Mouse (Mus musculus) embryonic facial prominence, embryonic 15.5 days (tissue): ENCODE results near the gene Btd. TPM values are rescaled to one million over a fixed set of nuclear protein-coding genes. Genes with fewer than 3 reads are reported as not detected.
A peak's percentile ranks its signal among the peaks of the same experiment; 100 is the strongest.

Experiments
- ATAC-seq: fragments of 200-750 bp; cut with Nextera tagmentation; 2 replicates; pipeline ENCODE4 v1.8.0; 2017; ENCODE audit warnings: low read depth, moderate TSS enrichment; ENCODE audit not compliant: insufficient number of reproducible peaks, low FRiP score, low TSS enrichment
- H3K27ac ChIP-seq: fragments of 300-500 bp; sonication (generic); replicated peaks from 2 replicates; pipeline ENCODE4 v1.5.1; 2015; ENCODE audit warnings: mild to moderate bottlenecking, inconsistent platforms
- H3K27me3 ChIP-seq: fragments of 300-500 bp; sonication (generic); 2 replicates; pipeline ENCODE4 v1.6.1; 2015; ENCODE audit warnings: inconsistent platforms
- H3K36me3 ChIP-seq: fragments of 300-500 bp; sonication (generic); 2 replicates; pipeline ENCODE4 v1.6.1; 2015; ENCODE audit warnings: mild to moderate bottlenecking, inconsistent platforms
- H3K4me1 ChIP-seq: fragments of 300-500 bp; sonication (generic); 2 replicates; pipeline ENCODE4 v1.6.1; 2015; ENCODE audit warnings: inconsistent platforms
- H3K4me2 ChIP-seq: fragments of 300-500 bp; sonication (generic); replicated peaks from 2 replicates; pipeline ENCODE4 v1.6.1; 2015; ENCODE audit warnings: mild to moderate bottlenecking, inconsistent platforms
- H3K4me3 ChIP-seq: fragments of 300-500 bp; sonication (generic); replicated peaks from 2 replicates; pipeline ENCODE4 v1.5.1; 2015; ENCODE audit warnings: mild to moderate bottlenecking, inconsistent platforms
- H3K9ac ChIP-seq: fragments of 300-500 bp; sonication (generic); 2 replicates; pipeline ENCODE4 v1.6.1; 2015; ENCODE audit warnings: inconsistent platforms
- H3K9me3 ChIP-seq: fragments of 300-500 bp; sonication (generic); replicated peaks from 2 replicates; pipeline ENCODE4 v1.6.1; 2016; ENCODE audit warnings: inconsistent platforms
- WGBS: fragments of 180-500 bp; shearing (Covaris S2); methylation state at CpG from one replicate; pipeline ENCODE4 v1.1.7; 2015; 5-methylcytosine and 5-hydroxymethylcytosine counted together
- polyA plus RNA-seq: library from polyadenylated mRNA; unstranded; fragments of >200 nt; fragmentation: Nextera tagmentation; extraction: Ambion mirVana; gene quantifications from 2 replicates; pipeline ENCODE4 v1.2.1, GENCODE M21; 2015

The Btd gene
- polyA plus RNA-seq, 1 experiment from 2014 or later, result 33.5 TPM

GRCm38 (mm10) chr14:31660312-31661093 is 19.7 kb downstream of the Btd start:
- WGBS, result 18% methylated on average over 7 of the region's 7 CpGs
- peaks cover 81% of the 10 kb centered on the region for H3K4me1 ChIP-seq

GRCm38 (mm10) chr14:31661671-31662554 is 21.1 kb downstream of the Btd start:
- 1% methylated on average over 44 of the region's 44 CpGs for WGBS
- peak overlapping the region; percentile 37 for H3K9ac ChIP-seq
- no peaks in the 10 kb centered on the region for H3K27me3 ChIP-seq
- H3K4me1 ChIP-seq, result peaks cover 84% of the 10 kb centered on the region
- H3K4me3 ChIP-seq, result peak overlapping the region; percentile 37
- H3K4me2 ChIP-seq, result peak overlapping the region; percentile 57
- no peaks in the 10 kb centered on the region for H3K9me3 ChIP-seq
- ATAC-seq, result peak; percentile 91
- H3K27ac ChIP-seq, result peak overlapping the region; percentile 99
- peaks cover 2% of the 10 kb centered on the region; the same call in 1 of the 2 replicates for H3K36me3 ChIP-seq

More at GRCm38 (mm10) chr14:31660312-31661093, 19.7 kb downstream of the Btd start:
- no peak overlapping the region for H3K4me2 ChIP-seq
- no peak for ATAC-seq
- H3K9ac ChIP-seq, result no peak overlapping the region
- no peaks in the 10 kb centered on the region for H3K36me3 ChIP-seq
- H3K9me3 ChIP-seq, result no peaks in the 10 kb centered on the region
- no peak overlapping the region for H3K4me3 ChIP-seq
- no peaks in the 10 kb centered on the region for H3K27me3 ChIP-seq
- H3K27ac ChIP-seq, result peak overlapping the region; percentile 99

DNA sequence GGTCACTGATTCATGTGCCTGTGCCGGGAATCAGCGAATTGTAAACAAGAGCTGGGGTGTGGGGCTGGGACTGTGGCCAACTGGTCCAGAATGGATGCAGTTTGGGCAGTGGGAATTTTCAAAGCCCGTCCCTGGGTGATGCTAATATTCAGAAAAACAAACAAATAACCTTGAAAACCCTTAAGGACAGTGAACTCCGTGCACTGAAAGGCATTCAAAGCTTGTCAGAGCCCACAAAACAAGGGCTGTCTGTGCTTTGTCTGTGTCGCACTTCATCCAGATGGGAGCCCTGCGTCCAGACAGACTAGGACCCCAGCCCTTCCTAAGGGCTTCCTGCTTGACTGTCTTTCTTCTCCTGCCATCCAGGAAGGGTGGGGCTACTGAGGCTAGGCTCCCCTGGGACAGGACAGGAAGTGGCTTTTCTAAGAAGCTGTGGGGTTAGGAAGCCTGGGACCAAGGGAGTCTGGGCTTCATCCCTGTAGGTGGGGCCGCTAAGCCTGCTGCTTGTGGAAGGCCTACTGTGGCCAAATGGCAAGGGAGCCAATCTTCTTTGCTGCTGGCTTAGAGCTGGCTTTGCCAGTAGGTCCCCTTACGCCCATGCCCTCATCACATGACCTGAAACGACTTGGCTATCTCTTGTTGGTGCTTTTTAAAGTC is 21.9 kb downstream of the Btd start:
- Histone ChIP-seq H3K4me1 (peaks cover 85% of the 10 kb centered on the region), H3K36me3 (peaks cover 5% of the 10 kb centered on the region; the same call in 1 of the 2 replicates), H3K27me3 (no peaks in the 10 kb centered on the region), H3K9ac (peak overlapping the region; percentile 37; the same call in 1 of the 2 replicates), H3K4me3 (peak overlapping the region; percentile 37), H3K4me2 (peak overlapping the region; percentile 57), H3K9me3 (no peaks in the 10 kb centered on the region), H3K27ac (peak overlapping the region; percentile 99)
- WGBS, result 22% methylated on average over 9 of the region's 9 CpGs
- no peak for ATAC-seq

GRCm38 (mm10) chr14:31663376-31664099 is 22.7 kb downstream of the Btd start:
- H3K36me3 ChIP-seq, result peaks cover 5% of the 10 kb centered on the region; the same call in 1 of the 2 replicates
- 83% methylated on average over 13 of the region's 13 CpGs for WGBS
- H3K4me3 ChIP-seq, result no peak overlapping the region

DNA sequence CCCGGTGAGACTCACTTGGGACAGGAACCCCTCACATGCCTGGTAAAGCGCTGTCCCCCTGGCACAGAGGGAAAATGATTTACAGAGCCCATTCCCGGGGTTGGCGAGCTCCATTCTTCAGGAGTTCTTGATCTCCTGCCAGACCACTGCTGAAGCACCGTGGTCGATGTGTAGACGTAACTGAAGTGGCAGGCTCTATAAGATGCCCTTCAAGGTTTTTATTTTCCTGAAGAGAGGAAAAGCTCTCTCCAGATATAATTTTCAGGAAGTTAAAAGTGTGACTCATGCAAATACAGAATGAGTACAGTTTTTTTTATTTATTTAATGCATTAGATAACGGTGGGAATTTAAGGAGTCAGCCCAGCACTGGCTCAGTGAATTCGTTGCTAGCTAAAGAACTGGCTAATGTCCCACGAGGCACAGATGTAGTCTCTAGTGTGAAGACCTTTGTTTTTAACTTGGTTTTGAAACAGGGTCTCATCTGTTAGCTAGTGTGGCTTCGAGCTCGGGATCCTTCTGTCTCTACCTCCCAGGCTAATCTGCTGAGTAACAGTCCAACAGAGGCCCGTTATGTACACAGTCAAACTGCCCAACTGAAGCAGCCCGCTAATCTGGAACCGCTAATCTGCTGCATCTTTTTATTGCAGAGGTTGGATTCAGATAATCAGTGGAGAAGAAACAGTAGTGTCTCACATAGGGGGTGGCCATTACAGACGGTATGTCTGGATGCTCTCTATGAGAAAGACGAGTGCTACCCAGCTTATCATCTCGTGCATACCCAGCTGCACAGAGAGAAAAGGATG is 23.5 kb downstream of the Btd start:
- H3K36me3 ChIP-seq, result peaks cover 5% of the 10 kb centered on the region; the same call in 1 of the 2 replicates
- H3K9ac ChIP-seq, result no peak overlapping the region
- no peak overlapping the region for H3K4me2 ChIP-seq
- 49% methylated on average over 18 of the region's 18 CpGs for WGBS
- no peak overlapping the region for H3K4me3 ChIP-seq
- peaks cover 85% of the 10 kb centered on the region for H3K4me1 ChIP-seq
- no peaks in the 10 kb centered on the region for H3K9me3 ChIP-seq
- H3K27me3 ChIP-seq, result no peaks in the 10 kb centered on the region
- no peak for ATAC-seq
- peak overlapping the region; percentile 99 for H3K27ac ChIP-seq

More at GRCm38 (mm10) chr14:31663376-31664099, 22.7 kb downstream of the Btd start:
- H3K4me2 ChIP-seq, result no peak overlapping the region
- no peak overlapping the region for H3K9ac ChIP-seq
- H3K4me1 ChIP-seq, result peaks cover 85% of the 10 kb centered on the region
- H3K27ac ChIP-seq, result peak overlapping the region; percentile 99
- ATAC-seq, result no peak
- no peaks in the 10 kb centered on the region for H3K9me3 ChIP-seq
- H3K27me3 ChIP-seq, result no peaks in the 10 kb centered on the region

DNA sequence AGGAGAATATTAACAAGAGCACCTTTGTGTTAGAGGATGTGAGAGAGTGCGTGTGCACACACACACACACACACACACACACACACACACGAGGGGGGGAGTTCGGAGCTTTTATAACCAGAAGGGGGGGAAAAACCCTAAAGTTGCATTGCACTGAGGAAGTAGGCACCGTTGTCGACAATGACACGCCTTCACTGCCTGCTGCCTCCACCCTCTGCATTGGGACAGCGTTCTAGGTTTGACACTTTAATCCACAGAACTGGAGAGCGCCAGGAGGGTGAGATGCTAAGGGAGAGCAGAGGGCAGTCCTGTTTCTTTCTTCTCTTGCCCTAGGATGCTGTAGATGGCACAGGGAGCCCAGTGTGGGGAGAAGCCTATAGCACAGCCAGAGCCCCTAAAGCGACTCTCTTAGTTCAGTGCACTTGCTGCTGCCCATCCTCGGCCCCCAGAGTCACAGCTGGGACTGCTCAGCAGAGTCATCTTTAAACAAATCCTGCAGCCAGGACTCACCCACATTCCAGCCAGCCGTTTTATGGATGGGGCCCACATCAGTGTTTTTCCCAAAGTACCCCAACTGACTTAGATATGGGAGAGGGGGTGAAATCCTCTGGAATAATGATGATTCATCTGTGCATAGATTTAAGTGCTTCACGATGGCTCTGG is 24.2 kb downstream of the Btd start:
- Histone ChIP-seq H3K4me3 (no peak overlapping the region), H3K27me3 (no peaks in the 10 kb centered on the region), H3K9ac (no peak overlapping the region), H3K4me2 (no peak overlapping the region), H3K4me1 (peaks cover 85% of the 10 kb centered on the region), H3K9me3 (no peaks in the 10 kb centered on the region), H3K36me3 (peaks cover 5% of the 10 kb centered on the region; the same call in 1 of the 2 replicates), H3K27ac (peak overlapping the region; percentile 99)
- no peak for ATAC-seq
- 56% methylated on average over 12 of the region's 12 CpGs for WGBS

DNA sequence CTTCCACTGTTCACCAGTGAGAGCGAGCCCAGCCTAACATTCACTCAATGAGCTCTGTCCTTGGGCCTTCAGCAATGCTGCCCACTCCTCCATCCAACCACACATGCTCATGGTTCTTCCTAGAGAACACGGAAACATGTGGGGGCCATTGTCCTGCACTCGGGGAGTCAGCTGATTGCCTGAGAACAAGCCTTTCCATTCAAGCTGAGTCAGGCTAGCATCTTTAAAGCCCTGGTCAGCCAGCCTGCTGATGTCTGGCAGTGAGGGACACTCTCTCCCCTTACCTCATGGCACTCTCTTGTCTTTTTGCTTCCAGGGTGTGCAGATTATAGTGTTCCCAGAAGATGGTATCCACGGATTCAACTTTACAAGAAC is 24.7 kb downstream of the Btd start:
- no peaks in the 10 kb centered on the region for H3K27me3 ChIP-seq
- no peak overlapping the region for H3K9ac ChIP-seq
- no peaks in the 10 kb centered on the region for H3K9me3 ChIP-seq
- peaks cover 85% of the 10 kb centered on the region for H3K4me1 ChIP-seq
- no peak overlapping the region for H3K4me3 ChIP-seq
- WGBS, result 62% methylated on average over 4 of the region's 4 CpGs
- peak overlapping the region; percentile 99; the same call in 1 of the 2 replicates for H3K27ac ChIP-seq
- no peak for ATAC-seq
- peaks cover 5% of the 10 kb centered on the region; the same call in 1 of the 2 replicates for H3K36me3 ChIP-seq
- no peak overlapping the region for H3K4me2 ChIP-seq

DNA sequence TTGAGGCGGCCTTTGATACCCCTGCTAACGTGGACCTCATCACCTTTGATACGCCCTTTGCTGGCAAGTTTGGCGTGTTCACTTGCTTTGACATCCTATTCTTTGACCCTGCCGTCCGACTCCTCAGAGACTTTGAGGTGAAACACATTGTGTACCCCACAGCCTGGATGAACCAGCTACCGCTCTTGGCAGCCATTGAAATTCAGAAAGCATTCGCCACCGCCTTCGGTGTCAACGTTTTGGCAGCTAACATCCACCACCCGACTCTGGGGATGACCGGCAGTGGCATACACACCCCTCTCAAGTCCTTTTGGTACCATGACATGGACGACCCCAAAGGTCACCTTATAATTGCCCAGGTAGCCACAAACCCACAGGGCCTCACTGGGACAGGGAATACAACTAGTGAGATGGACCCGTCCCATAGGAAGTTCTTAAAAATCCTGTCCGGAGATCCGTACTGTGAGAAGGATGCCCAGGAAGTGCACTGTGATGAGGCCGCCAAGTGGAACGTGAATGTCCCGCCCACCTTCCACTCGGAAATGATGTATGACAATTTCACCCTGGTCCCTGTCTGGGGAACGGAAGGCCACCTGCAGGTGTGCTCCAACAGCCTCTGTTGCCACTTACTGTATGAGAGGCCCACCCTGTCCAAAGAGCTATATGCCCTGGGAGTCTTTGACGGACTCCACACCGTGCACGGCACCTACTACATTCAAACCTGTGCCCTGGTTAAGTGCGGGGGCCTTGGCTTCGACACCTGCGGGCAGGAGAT is 26.3 kb downstream of the Btd start:
- 97% methylated on average over 28 of the region's 28 CpGs for WGBS
- no peak overlapping the region for H3K9ac ChIP-seq
- H3K36me3 ChIP-seq, result peaks cover 5% of the 10 kb centered on the region; the same call in 1 of the 2 replicates
- H3K4me1 ChIP-seq, result peaks cover 80% of the 10 kb centered on the region
- no peaks in the 10 kb centered on the region for H3K9me3 ChIP-seq
- H3K4me2 ChIP-seq, result no peak overlapping the region
- no peak for ATAC-seq
- peak overlapping the region; percentile 89 for H3K27ac ChIP-seq
- H3K27me3 ChIP-seq, result no peaks in the 10 kb centered on the region
- no peak overlapping the region for H3K4me3 ChIP-seq

GRCm38 (mm10) chr14:31667741-31668140 is 26.9 kb downstream of the Btd start:
- Histone ChIP-seq H3K27ac (peak overlapping the region; percentile 89), H3K9ac (no peak overlapping the region), H3K9me3 (no peaks in the 10 kb centered on the region), H3K36me3 (peaks cover 5% of the 10 kb centered on the region; the same call in 1 of the 2 replicates), H3K4me2 (no peak overlapping the region), H3K4me3 (no peak overlapping the region), H3K4me1 (peaks cover 74% of the 10 kb centered on the region), H3K27me3 (no peaks in the 10 kb centered on the region)
- 72% methylated on average over 6 of the region's 6 CpGs for WGBS
- no peak for ATAC-seq
